Mouse (Mus musculus) lung, postnatal 10 days (tissue): ENCODE measurements at regions not wholly inside any gene's neighbourhood (a gene's known extent, or its start where the extent isn't known, plus 50 kb on each side); places are given as distances from the start of the nearest gene placed in this dataset.

Experiments used
- DNase-seq: peaks from one replicate; pipeline ENCODE4 v3.0.0; 2021

GRCm38 (mm10) chr15:62566106-62566511 lies 1278.9 kb downstream of the Gsdmc2 start:
- peak; percentile 21 for DNase-seq

GRCm38 (mm10) chr15:62533233-62533632 lies 1311.7 kb downstream of the Gsdmc2 start:
- peak; percentile 2 for DNase-seq

GRCm38 (mm10) chr15:62528975-62529374 lies 1316.0 kb downstream of the Gsdmc2 start:
- no peak for DNase-seq

GRCm38 (mm10) chr15:62524628-62525027 lies 1320.3 kb downstream of the Gsdmc2 start:
- peak; percentile 1 for DNase-seq

GRCm38 (mm10) chr15:62524135-62524534 lies 1320.8 kb downstream of the Gsdmc2 start:
- peak; percentile 43 for DNase-seq

GRCm38 (mm10) chr15:62513462-62513861 lies 1331.5 kb downstream of the Gsdmc2 start:
- no peak for DNase-seq

GRCm38 (mm10) chr15:62511461-62511860 lies 1333.5 kb downstream of the Gsdmc2 start:
- no peak for DNase-seq

- no peak for DNase-seq
These were observed 1341.1 kb downstream of the Gsdmc2 start for GRCm38 (mm10) chr15:62503866-62504265.

- DNase-seq = peak; percentile 2
These were observed 1344.0 kb downstream of the Gsdmc2 start for GRCm38 (mm10) chr15:62500966-62501365.

- no peak for DNase-seq
These were observed 1344.5 kb downstream of the Gsdmc2 start for GRCm38 (mm10) chr15:62500522-62500921.

- peak; percentile 7 for DNase-seq
These were observed 1348.8 kb downstream of the Gsdmc2 start for GRCm38 (mm10) chr15:62496193-62496592.

GRCm38 (mm10) chr15:62492350-62492749 lies 1352.6 kb downstream of the Gsdmc2 start:
- DNase-seq = no peak

- DNase-seq = no peak
These were observed 1354.4 kb downstream of the Gsdmc2 start for GRCm38 (mm10) chr15:62490548-62490947.

GRCm38 (mm10) chr15:62486540-62486939 lies 1358.4 kb downstream of the Gsdmc2 start:
- DNase-seq = no peak

GRCm38 (mm10) chr15:62484350-62484749 lies 1360.6 kb downstream of the Gsdmc2 start:
- no peak for DNase-seq

GRCm38 (mm10) chr15:62483534-62483933 lies 1361.4 kb downstream of the Gsdmc2 start:
- no peak for DNase-seq

GRCm38 (mm10) chr15:62482357-62482756 lies 1362.6 kb downstream of the Gsdmc2 start:
- DNase-seq = no peak

GRCm38 (mm10) chr15:62477779-62478178 lies 1367.2 kb downstream of the Gsdmc2 start:
- no peak for DNase-seq

GRCm38 (mm10) chr15:62476452-62476851 lies 1368.5 kb downstream of the Gsdmc2 start:
- DNase-seq = no peak

- no peak for DNase-seq
These were observed 1374.2 kb downstream of the Gsdmc2 start for GRCm38 (mm10) chr15:62470683-62471331.

- peak; percentile 5 for DNase-seq
These were observed 1376.9 kb downstream of the Gsdmc2 start for GRCm38 (mm10) chr15:62468076-62468475.

- DNase-seq = no peak
These were observed 1378.1 kb downstream of the Gsdmc2 start for GRCm38 (mm10) chr15:62466856-62467255.

GRCm38 (mm10) chr15:62465026-62465839 lies 1379.7 kb downstream of the Gsdmc2 start:
- DNase-seq = no peak

GRCm38 (mm10) chr15:62462698-62463097 lies 1382.3 kb downstream of the Gsdmc2 start:
- DNase-seq = peak; percentile 69
